Mouse (Mus musculus) megakaryocyte, embryonic 14.5 days (primary cell): ENCODE measurements around the gene Tln2. TPM values are rescaled to one million over a fixed set of nuclear protein-coding genes. Genes with fewer than 3 reads are reported as not detected.

Experiments used
- H3K27me3 ChIP-seq: replicated peaks from 2 replicates; pipeline ENCODE3; 2012; ENCODE audit warnings: inconsistent platforms
- H3K36me3 ChIP-seq: replicated peaks from 2 replicates; pipeline ENCODE3; 2012; ENCODE audit warnings: low read length, inconsistent platforms, mixed read lengths
- H3K4me1 ChIP-seq: 2 replicates; pipeline ENCODE4 v1.6.1; 2012; ENCODE audit warnings: inconsistent platforms
- H3K4me3 ChIP-seq: replicated peaks from 2 replicates; pipeline ENCODE3; 2012; ENCODE audit warnings: moderate library complexity, mild to moderate bottlenecking, inconsistent platforms
- H3K9me3 ChIP-seq: 2 replicates; pipeline ENCODE4 v1.6.1; 2012; ENCODE audit warnings: inconsistent platforms
- FLI1 ChIP-seq: IDR thresholded peaks from 2 replicates; pipeline ENCODE4 v1.6.1; 2012; ENCODE audit warnings: low read length, inconsistent platforms, mixed read lengths
- GATA1 ChIP-seq: IDR thresholded peaks from 3 replicates; pipeline ENCODE4 v1.6.1; 2012; ENCODE audit warnings: mixed read lengths, low read length, inconsistent platforms, borderline replicate concordance
- polyA plus RNA-seq: library from polyadenylated mRNA; stranded (reverse); fragments of >175 nt; gene quantifications from 2 replicates; pipeline ENCODE4 v1.2.3, GENCODE M21; 2012; ENCODE audit warnings: low replicate concordance; ENCODE audit not compliant: insufficient read depth

Gene Tln2
- polyA plus RNA-seq, 1 experiment: 0.32 TPM

- Histone ChIP-seq H3K9me3 (no peaks in the 10 kb centered on the region), H3K4me1 (no peaks in the 10 kb centered on the region), H3K4me3 (no peak overlapping the region), H3K36me3 (no peaks in the 10 kb centered on the region), H3K27me3 (no peaks in the 10 kb centered on the region)
- TF ChIP-seq GATA1 (no peak), FLI1 (no peak)
Observed at GRCm38 (mm10) chr9:67429199-67429892, 130.2 kb downstream of the Tln2 start.

- Histone ChIP-seq H3K9me3 (no peaks in the 10 kb centered on the region), H3K36me3 (no peaks in the 10 kb centered on the region), H3K4me1 (no peaks in the 10 kb centered on the region), H3K4me3 (no peak overlapping the region), H3K27me3 (no peaks in the 10 kb centered on the region)
- TF ChIP-seq FLI1: no peak
- TF ChIP-seq GATA1: no peak
Observed at GRCm38 (mm10) chr9:67428306-67429047, 131.0 kb downstream of the Tln2 start.

GRCm38 (mm10) chr9:67426304-67426703 lies 133.2 kb downstream of the Tln2 start:
- Histone ChIP-seq H3K4me3 (no peak overlapping the region), H3K4me1 (no peaks in the 10 kb centered on the region), H3K36me3 (no peaks in the 10 kb centered on the region), H3K27me3 (no peaks in the 10 kb centered on the region), H3K9me3 (no peaks in the 10 kb centered on the region)
- no peak for TF ChIP-seq GATA1
- no peak for TF ChIP-seq FLI1

GRCm38 (mm10) chr9:67424110-67424509 lies 135.4 kb downstream of the Tln2 start:
- Histone ChIP-seq H3K27me3 (no peaks in the 10 kb centered on the region), H3K4me1 (no peaks in the 10 kb centered on the region), H3K4me3 (peak overlapping the region; percentile 53), H3K36me3 (no peaks in the 10 kb centered on the region), H3K9me3 (0 out of 2 replicates have a peak, but pooled peaks cover 3% of the 10 kb centered on the region)
- TF ChIP-seq GATA1 (no peak), FLI1 (no peak)

- Histone ChIP-seq H3K4me1 (no peaks in the 10 kb centered on the region), H3K36me3 (no peaks in the 10 kb centered on the region), H3K27me3 (no peaks in the 10 kb centered on the region), H3K9me3 (0 out of 2 replicates have a peak, but pooled peaks cover 3% of the 10 kb centered on the region), H3K4me3 (no peak overlapping the region)
- no peak for TF ChIP-seq GATA1
- TF ChIP-seq FLI1: no peak
Observed at GRCm38 (mm10) chr9:67418092-67418491, 141.4 kb downstream of the Tln2 start.

GRCm38 (mm10) chr9:67410667-67411066 lies 148.8 kb downstream of the Tln2 start:
- no peaks in the 10 kb centered on the region for H3K36me3 ChIP-seq
- TF ChIP-seq FLI1: no peak
- TF ChIP-seq GATA1: no peak
- H3K4me3 ChIP-seq: no peak overlapping the region
- no peaks in the 10 kb centered on the region for H3K27me3 ChIP-seq
- H3K4me1 ChIP-seq: peaks cover under 1% of the 10 kb centered on the region; the same call in 1 of the 2 replicates
- H3K9me3 ChIP-seq: no peaks in the 10 kb centered on the region

GRCm38 (mm10) chr9:67404736-67405135 lies 154.8 kb downstream of the Tln2 start:
- Histone ChIP-seq H3K27me3 (no peaks in the 10 kb centered on the region), H3K4me3 (no peak overlapping the region), H3K36me3 (no peaks in the 10 kb centered on the region), H3K4me1 (peaks cover 27% of the 10 kb centered on the region), H3K9me3 (no peaks in the 10 kb centered on the region)
- no peak for TF ChIP-seq FLI1

GRCm38 (mm10) chr9:67399563-67399962 lies 159.9 kb downstream of the Tln2 start:
- H3K27me3 ChIP-seq: no peaks in the 10 kb centered on the region
- no peaks in the 10 kb centered on the region for H3K36me3 ChIP-seq
- TF ChIP-seq GATA1: no peak
- TF ChIP-seq FLI1: no peak
- H3K9me3 ChIP-seq: no peaks in the 10 kb centered on the region
- H3K4me1 ChIP-seq: peaks cover 16% of the 10 kb centered on the region
- H3K4me3 ChIP-seq: no peak overlapping the region

GRCm38 (mm10) chr9:67397756-67398155 lies 161.7 kb downstream of the Tln2 start:
- TF ChIP-seq GATA1 (no peak), FLI1 (no peak)
- no peaks in the 10 kb centered on the region for H3K9me3 ChIP-seq
- no peak overlapping the region for H3K4me3 ChIP-seq
- H3K36me3 ChIP-seq: no peaks in the 10 kb centered on the region
- H3K4me1 ChIP-seq: peaks cover 4% of the 10 kb centered on the region; the same call in 1 of the 2 replicates
- no peaks in the 10 kb centered on the region for H3K27me3 ChIP-seq

- Histone ChIP-seq H3K4me3 (no peak overlapping the region), H3K36me3 (no peaks in the 10 kb centered on the region), H3K9me3 (no peaks in the 10 kb centered on the region), H3K4me1 (peaks cover under 1% of the 10 kb centered on the region; the same call in 1 of the 2 replicates), H3K27me3 (no peaks in the 10 kb centered on the region)
- TF ChIP-seq FLI1 (no peak), GATA1 (no peak)
Observed at GRCm38 (mm10) chr9:67396446-67396845, 163.1 kb downstream of the Tln2 start.
